Mouse (Mus musculus): Measurements from ENCODE around the gene Ccdc34.

GRCm38 (mm10) chr2:109996411-109996810 is 21.2 kb upstream of the Ccdc34 start:
- no peak for TF ChIP-seq POU5F1 (IDR thresholded peaks at IDR 0.05; ENCODE audit: borderline replicate concordance, low read length)
- TF ChIP-seq CTCF (conservative IDR thresholded peaks at IDR 0.05; ENCODE audit: low read length), result no peak
- TF ChIP-seq NANOG (IDR thresholded peaks at IDR 0.05; ENCODE audit: borderline replicate concordance, low read length), result no peak

Measured in E14TG2a.4 (cell line).